Mouse (Mus musculus) lung, postnatal 25 days (tissue): Measurements from ENCODE around the gene Nvl.

ENCODE experiments used
- DNase-seq: peaks from one replicate; pipeline ENCODE4 v3.0.0; 2022; ENCODE audit warnings: low spot score

Nvl gene

GRCm38 (mm10) chr1:181143950-181144836 lies at the start of gene Nvl, which contains the start of gene Cnih4:
TSS of gene Nvl (minus strand) at chr1:181144204.
TSS of gene Cnih4 (plus strand) at chr1:181144693.
- DNase-seq, result peak; percentile 94

GRCm38 (mm10) chr1:181188925-181189324 lies 44.9 kb upstream of the Nvl start:
- DNase-seq, result no peak

- peak; percentile 8 for DNase-seq
Measured at GRCm38 (mm10) chr1:181170210-181170609, 26.2 kb upstream of the Nvl start.

- no peak for DNase-seq
Measured at GRCm38 (mm10) chr1:181168377-181168776, 24.4 kb upstream of the Nvl start.

- no peak for DNase-seq
Measured at GRCm38 (mm10) chr1:181167816-181168215, 23.8 kb upstream of the Nvl start.

GRCm38 (mm10) chr1:181151541-181151940 lies 7.5 kb upstream of the Nvl start:
- DNase-seq, result no peak

GRCm38 (mm10) chr1:181150827-181151534 lies 7.0 kb upstream of the Nvl start:
- peak; percentile 90 for DNase-seq

GRCm38 (mm10) chr1:181150431-181150826 lies 6.4 kb upstream of the Nvl start:
- no peak for DNase-seq

GRCm38 (mm10) chr1:181149373-181150017 lies 5.5 kb upstream of the Nvl start:
- DNase-seq, result no peak

- DNase-seq, result no peak
Measured at GRCm38 (mm10) chr1:181148540-181148939, 4.5 kb upstream of the Nvl start.

GRCm38 (mm10) chr1:181146187-181146586 lies 2.2 kb upstream of the Nvl start:
- DNase-seq, result no peak

- no peak for DNase-seq
Measured at GRCm38 (mm10) chr1:181144966-181145365, 962 bp upstream of the Nvl start.

GRCm38 (mm10) chr1:181143609-181143949 lies 425 bp downstream of the Nvl start:
- DNase-seq, result no peak

- no peak for DNase-seq
Measured at GRCm38 (mm10) chr1:181138730-181139129, 5.3 kb downstream of the Nvl start.

GRCm38 (mm10) chr1:181131915-181132314 lies 12.1 kb downstream of the Nvl start:
- no peak for DNase-seq

- DNase-seq, result no peak
Measured at GRCm38 (mm10) chr1:181126766-181127165, 17.2 kb downstream of the Nvl start.

GRCm38 (mm10) chr1:181125916-181126315 lies 18.1 kb downstream of the Nvl start:
- no peak for DNase-seq

- DNase-seq, result no peak
Measured at GRCm38 (mm10) chr1:181124145-181124544, 19.9 kb downstream of the Nvl start.

GRCm38 (mm10) chr1:181117112-181117511 lies 26.9 kb downstream of the Nvl start:
- DNase-seq, result no peak

GRCm38 (mm10) chr1:181090048-181090447 lies 54.0 kb downstream of the Nvl start:
- DNase-seq, result no peak

- no peak for DNase-seq
Measured at GRCm38 (mm10) chr1:181084021-181084420, 60.0 kb downstream of the Nvl start.

GRCm38 (mm10) chr1:181073075-181073474 lies 70.9 kb downstream of the Nvl start:
- DNase-seq, result no peak

- no peak for DNase-seq
Measured at GRCm38 (mm10) chr1:181069671-181070070, 74.3 kb downstream of the Nvl start.
